Comparison of ENCODE assay signal across 20 mouse cellular contexts in the genomic region with DNA sequence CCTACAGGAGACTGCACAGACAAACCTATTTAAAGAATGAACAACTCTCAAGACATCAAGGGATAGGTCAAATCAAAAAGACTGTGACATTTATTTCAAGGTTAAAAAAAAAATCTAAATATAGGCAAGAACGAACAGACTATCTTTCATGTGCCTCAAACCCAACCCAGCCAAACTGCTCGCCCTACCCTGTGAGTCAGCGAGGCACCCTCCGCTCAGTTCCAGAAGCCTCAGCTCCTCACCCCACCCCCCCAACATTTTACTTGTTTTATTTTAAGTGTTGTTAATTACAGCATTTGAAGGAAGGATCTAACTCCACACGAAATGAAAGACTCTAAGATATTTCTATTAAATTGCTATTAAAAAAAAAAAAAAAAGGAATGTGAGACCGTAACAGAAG. TPM values are rescaled to one million over a fixed set of nuclear protein-coding genes. Genes with fewer than 3 reads are reported as not detected.
DNase-seq lines count a peak whose midpoint lies in the region; ATAC-seq and TF ChIP-seq lines count a peak whose summit lies in the region.
"Had no signal": no experiment of that assay in that cellular context is flagged by ENCODE, and none has a peak within 500 bp of the region (broad histone marks: within the 10 kb centered on the region; RNA-seq: fewer than 3 reads in every experiment).

No protein-coding gene starts in this region.

- ATAC-seq in kidney, postnatal 0 days (replicated peaks; ENCODE audit: low FRiP score, low read depth): no peak
- no peak for ATAC-seq in kidney, embryonic 15.5 days (replicated peaks; ENCODE audit: low FRiP score)
- no peak for ATAC-seq in hindbrain, embryonic 14.5 days (ENCODE audit: low FRiP score)
- ATAC-seq: forebrain, embryonic 14.5 days had no signal

- no peak for TF ChIP-seq POLR2A in embryonic fibroblast, embryonic 13.5 days (IDR thresholded peaks at IDR 0.05; ENCODE audit: low read depth, low read length)

- peaks cover 5% of the 10 kb centered on the region; the same call in 1 of the 2 replicates for H3K4me1 ChIP-seq in kidney, postnatal 0 days (replicated peaks; ENCODE audit: insufficient read depth, low read length)
- peaks cover 11% of the 10 kb centered on the region for H3K4me1 ChIP-seq in kidney, embryonic 15.5 days
- 0 out of 2 replicates have a peak, but pooled peaks cover 2% of the 10 kb centered on the region for H3K4me1 ChIP-seq in embryonic fibroblast, embryonic 13.5 days (ENCODE audit: control insufficient read depth, insufficient read depth, low read length)
- H3K4me1 ChIP-seq in hindbrain, embryonic 10.5 days (replicated peaks): peaks cover 7% of the 10 kb centered on the region; the same call in 1 of the 2 replicates
- no peaks in the 10 kb centered on the region for H3K4me1 ChIP-seq in hindbrain, embryonic 14.5 days (replicated peaks; ENCODE audit: control insufficient read depth, insufficient read depth, low read length)

- no peaks in the 10 kb centered on the region for H3K9me3 ChIP-seq in kidney, postnatal 0 days (replicated peaks; ENCODE audit: low read length)
- no peaks in the 10 kb centered on the region for H3K9me3 ChIP-seq in kidney, embryonic 15.5 days (replicated peaks)
- no peaks in the 10 kb centered on the region for H3K9me3 ChIP-seq in hindbrain, embryonic 10.5 days
- H3K9me3 ChIP-seq in hindbrain, embryonic 14.5 days (ENCODE audit: control insufficient read depth, low read length): no peaks in the 10 kb centered on the region
- H3K9me3 ChIP-seq: embryonic facial prominence, embryonic 12.5 days; lung, embryonic 15.5 days had no signal

- no peak overlapping the region for H3K27ac ChIP-seq in kidney, postnatal 0 days
- H3K27ac ChIP-seq in kidney, embryonic 15.5 days: no peak overlapping the region
- peak overlapping the region; percentile 75 for H3K27ac ChIP-seq in embryonic fibroblast, embryonic 13.5 days (ENCODE audit: insufficient read depth, low read length)
- no peak overlapping the region for H3K27ac ChIP-seq in hindbrain, embryonic 10.5 days
- no peak overlapping the region for H3K27ac ChIP-seq in hindbrain, embryonic 14.5 days
- H3K27ac ChIP-seq: embryonic facial prominence, embryonic 12.5 days; liver, embryonic 14.5 days; lung, embryonic 15.5 days had no signal

- H3K4me3 ChIP-seq in kidney, postnatal 0 days (replicated peaks; ENCODE audit: low read depth, low read length): no peak overlapping the region
- no peak overlapping the region for H3K4me3 ChIP-seq in kidney, embryonic 15.5 days (replicated peaks)
- H3K4me3 ChIP-seq in embryonic fibroblast, embryonic 13.5 days (ENCODE audit: insufficient read depth, low read length): no peak overlapping the region
- H3K4me3 ChIP-seq in hindbrain, embryonic 10.5 days: no peak overlapping the region
- H3K4me3 ChIP-seq in hindbrain, embryonic 14.5 days (replicated peaks; ENCODE audit: low read length): no peak overlapping the region
- H3K4me3 ChIP-seq: embryonic facial prominence, embryonic 12.5 days; lung, embryonic 15.5 days had no signal

- H3K4me2 ChIP-seq in kidney, postnatal 0 days (ENCODE audit: low read length): peak overlapping the region; percentile 2; the same call in 1 of the 2 replicates
- H3K4me2 ChIP-seq in kidney, embryonic 15.5 days: no peak overlapping the region
- no peak overlapping the region for H3K4me2 ChIP-seq in hindbrain, embryonic 14.5 days (replicated peaks)
- H3K4me2 ChIP-seq: embryonic facial prominence, embryonic 12.5 days; lung, embryonic 15.5 days; midbrain, embryonic 11.5 days had no signal

- H3K9ac ChIP-seq in kidney, postnatal 0 days (ENCODE audit: low read depth, low read length): no peak overlapping the region
- H3K9ac ChIP-seq in kidney, embryonic 15.5 days: no peak overlapping the region
- H3K9ac ChIP-seq in hindbrain, embryonic 14.5 days: no peak overlapping the region
- H3K9ac ChIP-seq: embryonic facial prominence, embryonic 12.5 days; liver, embryonic 14.5 days; lung, embryonic 15.5 days had no signal

- peak; percentile 46 to 57 for DNase-seq in adrenal gland, postnatal 36 days
- no peak for DNase-seq in adrenal gland, postnatal 10 days
- DNase-seq in kidney, postnatal 0 days (ENCODE audit: low spot score): no peak
- peak; percentile 39 for DNase-seq in CD4-positive, CD25-positive, alpha-beta regulatory T cell, adult 2 months (ENCODE audit: low read depth, low spot score)
- DNase-seq in hindbrain, embryonic 10.5 days (ENCODE audit: low spot score): no peak
- DNase-seq in hindbrain, embryonic 14.5 days (ENCODE audit: low spot score): no peak
- DNase-seq: B cell, adult 2 months; cerebellum, adult 9-11 months; gastrocnemius, postnatal 14 days; kidney, adult 18-20 months; kidney, postnatal 36 days; layer of hippocampus, adult 9-11 months; right cerebral cortex, postnatal 4 days had no signal

- no peaks in the 10 kb centered on the region for H3K27me3 ChIP-seq in kidney, postnatal 0 days (ENCODE audit: insufficient read depth, low read length)
- H3K27me3 ChIP-seq in kidney, embryonic 15.5 days: no peaks in the 10 kb centered on the region
- H3K27me3 ChIP-seq in hindbrain, embryonic 10.5 days (ENCODE audit: insufficient read depth, poor library complexity, severe bottlenecking): no peaks in the 10 kb centered on the region
- no peaks in the 10 kb centered on the region for H3K27me3 ChIP-seq in hindbrain, embryonic 14.5 days (ENCODE audit: control insufficient read depth, insufficient read depth, low read length)
- H3K27me3 ChIP-seq: embryonic facial prominence, embryonic 12.5 days; lung, embryonic 15.5 days had no signal

- 61% methylated on average over 6 of the region's 6 CpGs for WGBS in kidney, postnatal 0 days
- 73% methylated on average over 6 of the region's 6 CpGs for WGBS in kidney, embryonic 15.5 days
- WGBS in hindbrain, embryonic 10.5 days: 89% methylated on average over 6 of the region's 6 CpGs
- 90% methylated on average over 6 of the region's 6 CpGs for WGBS in hindbrain, embryonic 14.5 days

- H3K36me3 ChIP-seq in kidney, postnatal 0 days (ENCODE audit: insufficient read depth, low read length): no peaks in the 10 kb centered on the region
- H3K36me3 ChIP-seq in kidney, embryonic 15.5 days: no peaks in the 10 kb centered on the region
- no peaks in the 10 kb centered on the region for H3K36me3 ChIP-seq in hindbrain, embryonic 10.5 days
- no peaks in the 10 kb centered on the region for H3K36me3 ChIP-seq in hindbrain, embryonic 14.5 days (replicated peaks; ENCODE audit: control insufficient read depth, insufficient read depth)
- H3K36me3 ChIP-seq: embryonic facial prominence, embryonic 12.5 days; lung, embryonic 15.5 days had no signal

- no peak for TF ChIP-seq CTCF in kidney, postnatal 0 days (IDR thresholded peaks at IDR 0.05; ENCODE audit: low read depth)
- no peak for TF ChIP-seq CTCF in embryonic fibroblast, embryonic 13.5 days (IDR thresholded peaks at IDR 0.05; ENCODE audit: borderline replicate concordance, insufficient read depth, low read length)

RNA-seq across cellular contexts. Expression of gene Hnrnpa3, which starts 27.6 kb away (rescaled TPM):
- total RNA-seq in adrenal gland, postnatal 36 days (2021): 100 to 1,000 TPM; 389 to 435 TPM
- 100 to 1,000 TPM; 358 to 456 TPM for total RNA-seq in adrenal gland, postnatal 10 days (2021)
- polyA plus RNA-seq in kidney, postnatal 0 days (2015; fragmentation: Nextera tagmentation; extraction: Ambion mirVana): 240 and 270 TPM in 2 replicates
- 381 and 397 TPM in 2 replicates for polyA plus RNA-seq in kidney, embryonic 15.5 days (2015; fragmentation: Nextera tagmentation; extraction: Ambion mirVana)
- 192 and 279 TPM in 2 replicates for polyA plus RNA-seq in embryonic fibroblast, embryonic 13.5 days (2011; ENCODE audit: insufficient read length, low read depth, missing spikeins)
- 236 and 359 TPM in 2 replicates for polyA plus RNA-seq in hindbrain, embryonic 10.5 days (2016; fragmentation: Nextera tagmentation; extraction: Ambion mirVana)
- 135 and 140 TPM in 2 replicates for polyA plus RNA-seq in hindbrain, embryonic 14.5 days (2014; fragmentation: Nextera tagmentation; extraction: Ambion mirVana)

Comparison
In these comparisons a context has a peak if more than half of its experiments do, and no peak if none do; other contexts are left out.
1. DNase-seq: peak in adrenal gland, postnatal 36 days (2 of 2) and CD4-positive, CD25-positive, alpha-beta regulatory T cell, adult 2 months (single experiment); none in adrenal gland, postnatal 10 days (single experiment), kidney, postnatal 0 days (single experiment), hindbrain, embryonic 10.5 days (single experiment) and hindbrain, embryonic 14.5 days (single experiment).